Mouse (Mus musculus) midbrain, embryonic 12.5 days (tissue): ENCODE data around the gene Adamtsl5. TPM values are rescaled to one million over a fixed set of nuclear protein-coding genes. Genes with fewer than 3 reads are reported as not detected.

Experiments used
- microRNA-seq: library from miRNA; unstranded; fragments of <30 nt; microRNA quantifications from one replicate; pipeline ENCODE4, GENCODE M21; 2017
- polyA plus RNA-seq: library from polyadenylated mRNA; unstranded; fragments of >200 nt; fragmentation: Nextera tagmentation; extraction: Ambion mirVana; gene quantifications from 2 replicates; pipeline ENCODE4 v1.2.1, GENCODE M21; 2016

The Adamtsl5 gene
- polyA plus RNA-seq, 1 experiment from 2014 or later: 0.79 TPM

Small RNA genes lying within 50 kb of the gene (microRNA-seq; reads per million reads assigned to microRNA genes)
- not detected for gene Gm22721

Other genes with a start within 250 kb of the Adamtsl5 start
- gene Sbno2, start 242.8 kb downstream of the Adamtsl5 start, polyA plus RNA-seq: 14.7 and 15.7 TPM in 2 replicates
- 16.7 and 20.3 TPM in 2 replicates for gene Stk11, start 232.6 kb downstream of the Adamtsl5 start, polyA plus RNA-seq
- gene Atp5d, start 209.8 kb downstream of the Adamtsl5 start, polyA plus RNA-seq: 379 and 384 TPM in 2 replicates
- 19.3 and 20.0 TPM in 2 replicates for gene Cbarp, start 207.6 kb downstream of the Adamtsl5 start, polyA plus RNA-seq
- 41.7 and 46.4 TPM in 2 replicates for gene Midn, start 200.1 kb downstream of the Adamtsl5 start, polyA plus RNA-seq
- gene Cirbp, start 182.4 kb downstream of the Adamtsl5 start, polyA plus RNA-seq: 227 and 233 TPM in 2 replicates
- gene 1600002K03Rik, start 175.5 kb downstream of the Adamtsl5 start, polyA plus RNA-seq: 12.9 and 13.6 TPM in 2 replicates
- 114 and 127 TPM in 2 replicates for gene Efna2, start 168.9 kb downstream of the Adamtsl5 start, polyA plus RNA-seq
- gene Mum1, start 122.0 kb downstream of the Adamtsl5 start, polyA plus RNA-seq: 151 and 195 TPM in 2 replicates
- 205 and 213 TPM in 2 replicates for gene Ndufs7, start 99.3 kb downstream of the Adamtsl5 start, polyA plus RNA-seq
- gene Gamt, start 87.4 kb downstream of the Adamtsl5 start, polyA plus RNA-seq: 28.1 and 29.5 TPM in 2 replicates
- 61.2 and 71.3 TPM in 2 replicates for gene Dazap1, start 86.9 kb downstream of the Adamtsl5 start, polyA plus RNA-seq
- 671 and 694 TPM in 2 replicates for gene Rps15, start 56.0 kb downstream of the Adamtsl5 start, polyA plus RNA-seq
- 181 and 193 TPM in 2 replicates for gene Apc2, start 52.4 kb downstream of the Adamtsl5 start, polyA plus RNA-seq
- gene 2310011J03Rik, start 27.9 kb downstream of the Adamtsl5 start, polyA plus RNA-seq: 36.2 and 44.5 TPM in 2 replicates
- 2.4 and 3.7 TPM in 2 replicates for gene Pcsk4, start 18.9 kb downstream of the Adamtsl5 start, polyA plus RNA-seq
- 3.1 and 4.3 TPM in 2 replicates for gene Reep6, start 18.5 kb downstream of the Adamtsl5 start, polyA plus RNA-seq
- gene Plk5, start 8.0 kb upstream of the Adamtsl5 start, polyA plus RNA-seq: 0.31 and 0.52 TPM in 2 replicates
- gene Mex3d, start 39.2 kb upstream of the Adamtsl5 start, polyA plus RNA-seq: 18.4 and 19.7 TPM in 2 replicates
- gene Mbd3, start 51.1 kb upstream of the Adamtsl5 start, polyA plus RNA-seq: 288 and 314 TPM in 2 replicates
- 398 and 414 TPM in 2 replicates for gene Uqcr11, start 58.4 kb upstream of the Adamtsl5 start, polyA plus RNA-seq
- 185 and 191 TPM in 2 replicates for gene Tcf3, start 85.2 kb upstream of the Adamtsl5 start, polyA plus RNA-seq
- 2.8 and 3.2 TPM in 2 replicates for gene Onecut3, start 146.4 kb upstream of the Adamtsl5 start, polyA plus RNA-seq
- 0.78 and 0.97 TPM in 2 replicates for gene Atp8b3, start 190.7 kb upstream of the Adamtsl5 start, polyA plus RNA-seq
- 36.5 and 37.3 TPM in 2 replicates for gene Rexo1, start 213.1 kb upstream of the Adamtsl5 start, polyA plus RNA-seq
- 6.1 and 6.2 TPM in 2 replicates for gene Klf16, start 228.9 kb upstream of the Adamtsl5 start, polyA plus RNA-seq
- gene Abhd17a, start 241.9 kb upstream of the Adamtsl5 start, polyA plus RNA-seq: 104 and 105 TPM in 2 replicates